Mouse (Mus musculus) lung, postnatal 25 days (tissue): Measurements from ENCODE around the gene Epop.

Experiments
- DNase-seq: peaks from one replicate; pipeline ENCODE4 v3.0.0; 2022; ENCODE audit warnings: low spot score

Epop gene

GRCm38 (mm10) chr11:97589216-97589615 lies 40.3 kb downstream of the Epop start:
- DNase-seq = no peak

DNA sequence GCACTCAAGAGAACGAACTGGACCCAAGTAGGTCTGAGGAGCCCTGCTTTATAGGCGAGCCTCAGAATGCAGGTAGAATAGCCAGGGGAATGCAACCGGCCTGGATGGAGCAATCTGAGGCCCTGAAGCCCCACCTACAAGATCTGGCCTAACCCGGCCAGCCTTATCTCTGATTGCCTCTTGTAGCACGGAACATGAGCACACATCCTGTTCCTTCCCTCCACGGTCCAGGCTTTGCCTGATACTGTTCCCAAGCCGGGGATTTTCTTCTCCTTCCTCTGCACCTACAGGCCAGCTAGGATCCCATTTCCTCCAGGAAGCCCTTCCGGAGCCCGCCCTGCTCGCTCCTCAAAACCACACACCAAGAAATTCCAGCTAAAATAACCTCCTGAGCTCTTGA lies 43.6 kb downstream of the Epop start:
- peak; percentile 87 for DNase-seq

GRCm38 (mm10) chr11:97584476-97584875 lies 45.0 kb downstream of the Epop start:
- DNase-seq = peak; percentile 54

DNA sequence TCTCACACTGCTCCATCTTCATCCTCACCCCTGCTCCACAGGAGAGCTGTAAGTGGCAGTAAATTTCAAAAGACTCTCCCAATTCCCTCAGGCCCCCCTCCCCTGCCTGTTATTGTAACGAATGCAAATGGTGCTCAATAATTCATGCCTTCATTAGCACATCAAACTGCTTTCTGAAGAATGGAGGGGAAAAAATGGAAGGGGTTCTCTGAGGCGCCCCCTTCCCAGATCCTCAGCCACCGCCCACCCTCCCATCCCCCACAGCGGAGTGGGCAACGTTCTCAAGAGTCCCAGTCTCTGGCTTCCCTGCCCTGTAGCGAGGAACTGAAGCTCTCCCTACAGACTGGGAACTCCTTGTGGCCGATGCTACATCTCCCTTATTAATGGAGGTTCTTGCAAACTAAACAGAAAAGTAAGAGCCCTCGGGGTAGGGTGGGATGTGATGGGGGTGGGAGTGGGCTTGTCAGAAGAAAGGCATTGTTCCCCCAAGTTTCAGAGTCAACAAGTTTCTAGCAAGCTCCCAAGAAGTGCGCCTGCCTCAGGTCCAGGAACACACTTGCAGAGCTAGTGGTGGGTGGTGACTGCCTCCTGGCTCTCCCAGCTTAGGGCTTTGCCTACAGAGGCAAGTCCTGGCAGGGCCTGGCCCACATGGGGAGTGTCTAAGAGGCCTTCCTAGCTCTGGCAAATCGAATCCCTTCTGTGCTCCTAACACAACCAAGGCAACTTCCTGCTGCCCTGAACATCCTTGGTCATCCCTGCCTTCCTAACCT lies 50.2 kb downstream of the Epop start:
- DNase-seq = no peak

- peak; percentile 79 for DNase-seq
These were observed 51.2 kb downstream of the Epop start for GRCm38 (mm10) chr11:97578286-97578685.
